Mouse (Mus musculus): ENCODE measurements around the gene Spib.

GRCm38 (mm10) chr7:44551301-44551700, 19.4 kb upstream of the Spib start:
- TF ChIP-seq CTCF (IDR thresholded peaks at IDR 0.05) (no peak), EP300 (IDR thresholded peaks at IDR 0.05; ENCODE audit: insufficient read depth, low read depth, low read length) (no peak), POLR2A (IDR thresholded peaks at IDR 0.05; ENCODE audit: insufficient read depth, low read depth, low read length) (no peak)
